Mouse (Mus musculus) layer of hippocampus, postnatal 36 days (tissue): ENCODE data around the gene Mobp. TPM values are rescaled to one million over a fixed set of nuclear protein-coding genes. Genes with fewer than 3 reads are reported as not detected.
A peak's percentile ranks its signal among the peaks of the same experiment; 100 is the strongest.

ENCODE experiments used
- DNase-seq, 2 experiments: peaks; one replicate each; pipeline ENCODE4 v3.0.0; 2022
- total RNA-seq, 2 experiments: library from RNA; stranded (reverse); gene quantifications; 2 replicates each; pipeline ENCODE4 v1.2.3; 2021

Gene Mobp
- total RNA-seq, 2 experiments from 2014 or later = 456 to 539 TPM

- no peak for DNase-seq
Observed at GRCm38 (mm10) chr9:120210865-120211264, 61.4 kb downstream of the Mobp start.

DNA sequence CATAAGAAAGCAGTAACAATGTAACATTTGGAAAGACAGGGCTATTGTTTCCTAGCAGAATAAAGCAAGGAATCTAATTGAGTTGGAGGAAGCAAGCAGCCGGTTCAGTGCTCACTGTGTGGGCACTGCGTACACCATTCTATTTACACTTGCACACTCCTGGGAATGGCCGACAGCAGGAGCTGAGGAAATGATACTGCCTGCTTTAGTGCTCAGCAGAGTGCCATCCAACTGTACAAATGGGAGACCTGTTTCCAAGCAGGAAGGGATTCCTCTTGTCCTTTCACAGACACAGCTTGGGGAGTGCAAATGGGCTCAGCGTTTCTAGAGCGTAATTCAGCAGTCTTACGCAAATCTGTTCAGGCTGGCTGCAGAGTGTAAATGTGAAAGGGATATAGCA is 63.4 kb downstream of the Mobp start:
- DNase-seq = peak in 1 of 2 experiments; percentile 8

GRCm38 (mm10) chr9:120214978-120215495 is 65.5 kb downstream of the Mobp start:
- DNase-seq = no peak

DNA sequence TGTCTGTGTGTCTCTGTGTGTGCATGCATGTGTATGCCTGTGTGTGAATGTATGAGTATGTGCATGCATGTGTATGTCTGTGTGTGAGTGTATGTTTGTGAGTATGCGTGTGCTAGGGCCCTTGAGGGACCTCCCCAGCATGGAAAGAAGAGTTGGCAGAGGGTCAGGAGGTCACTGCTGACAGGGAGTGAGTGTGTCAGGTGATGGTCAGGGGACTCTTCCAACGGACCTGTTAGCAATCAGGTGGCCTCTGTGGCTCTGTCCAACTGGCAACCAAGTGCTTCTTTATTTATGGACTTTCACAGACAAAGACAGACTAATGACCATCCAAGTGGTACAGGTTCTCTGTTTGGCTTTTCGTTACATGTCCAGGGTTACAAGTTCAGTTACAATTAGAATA is 69.9 kb downstream of the Mobp start:
- DNase-seq = no peak

Other genes starting within 250 kb of the Mobp start
- gene Gorasp1, start 212.1 kb upstream of the Mobp start, total RNA-seq = 10 to 100 TPM; 33.4 to 35.2 TPM
- under 1 TPM; 0.80 to 0.86 TPM for gene Ttc21a, start 212.1 kb upstream of the Mobp start, total RNA-seq
- gene Csrnp1, start 165.0 kb upstream of the Mobp start, total RNA-seq = 10 to 100 TPM; 12.8 to 15.5 TPM
- under 1 TPM; 0.05 to 0.20 TPM for gene Xirp1, start 126.1 kb upstream of the Mobp start, total RNA-seq
- gene Cx3cr1, start 79.8 kb upstream of the Mobp start, total RNA-seq = 10 to 100 TPM; 29.0 to 30.9 TPM
- gene Ccr8, start 57.6 kb upstream of the Mobp start, total RNA-seq = not detected
- gene Slc25a38, start 39.3 kb upstream of the Mobp start, total RNA-seq = 10 to 100 TPM; 26.9 to 29.1 TPM
- gene Rpsa, start 22.0 kb upstream of the Mobp start, total RNA-seq = 100 to 1,000 TPM; 428 to 437 TPM
- gene Myrip, start 151.8 kb downstream of the Mobp start, total RNA-seq = 10 to 100 TPM; 54.2 to 55.2 TPM